Mouse (Mus musculus) intestine, postnatal 0 days (tissue): ENCODE measurements around the gene Gm10840. TPM values are rescaled to one million over a fixed set of nuclear protein-coding genes. Genes with fewer than 3 reads are reported as not detected.

Experiments
- ATAC-seq: fragments of 200-750 bp; cut with Nextera tagmentation; 2 replicates; pipeline ENCODE4 v1.8.0; 2017; ENCODE audit warnings: mild to moderate bottlenecking, moderate TSS enrichment, moderate library complexity
- H3K27ac ChIP-seq: fragments of 300-500 bp; sonication (generic); 2 replicates; pipeline ENCODE4 v1.5.1; 2014; ENCODE audit warnings: mild to moderate bottlenecking, low read depth, low read length, moderate library complexity
- H3K27me3 ChIP-seq: fragments of 300-500 bp; sonication (generic); replicated peaks from 2 replicates; pipeline ENCODE4 v1.6.1; 2014; ENCODE audit warnings: low read length, mixed read lengths; ENCODE audit not compliant: control insufficient read depth, insufficient read depth
- H3K36me3 ChIP-seq: fragments of 300-500 bp; sonication (generic); 2 replicates; pipeline ENCODE4 v1.6.1; 2014; ENCODE audit warnings: mild to moderate bottlenecking, moderate library complexity; ENCODE audit not compliant: control insufficient read depth, insufficient read depth
- H3K4me1 ChIP-seq: fragments of 300-500 bp; sonication (generic); replicated peaks from 2 replicates; pipeline ENCODE4 v1.6.1; 2014; ENCODE audit warnings: antibody characterized with exemption, low read length, mixed read lengths; ENCODE audit not compliant: control insufficient read depth, insufficient read depth
- H3K4me2 ChIP-seq: fragments of 300-500 bp; sonication (generic); replicated peaks from 2 replicates; pipeline ENCODE4 v1.6.1; 2014; ENCODE audit warnings: low read depth, mild to moderate bottlenecking, moderate library complexity
- H3K4me3 ChIP-seq: fragments of 300-500 bp; sonication (generic); 2 replicates; pipeline ENCODE4 v1.5.1; 2014; ENCODE audit warnings: low read depth, low read length
- H3K9ac ChIP-seq: fragments of 300-500 bp; sonication (generic); 2 replicates; pipeline ENCODE4 v1.6.1; 2014; ENCODE audit warnings: mild to moderate bottlenecking, low read depth, low read length
- H3K9me3 ChIP-seq: fragments of 300-500 bp; sonication (generic); 2 replicates; pipeline ENCODE4 v1.6.1; 2016; ENCODE audit warnings: mixed run types; ENCODE audit not compliant: control insufficient read depth
- CTCF ChIP-seq: sonication (generic); IDR thresholded peaks from 2 replicates; pipeline ENCODE4 v1.5.1; 2016; ENCODE audit warnings: low read depth, mild to moderate bottlenecking, control low read depth, antibody characterized with exemption, moderate library complexity
- WGBS: fragments of 180-500 bp; shearing (Covaris S2); extraction: QIAGEN DNeasy Blood & Tissue Kit; methylation state at CpG from one replicate; pipeline ENCODE4 v1.1.7; 2014; 5-methylcytosine and 5-hydroxymethylcytosine counted together
- polyA plus RNA-seq: library from polyadenylated mRNA; unstranded; fragments of >200 nt; fragmentation: Nextera tagmentation; extraction: Ambion mirVana; gene quantifications from 2 replicates; pipeline ENCODE4 v1.2.1, GENCODE M21; 2015

The Gm10840 gene
- polyA plus RNA-seq, 1 experiment from 2014 or later: not detected

- Histone ChIP-seq H3K36me3 (peaks cover 35% of the 10 kb centered on the region), H3K9ac (peak overlapping the region; percentile 71), H3K4me3 (peak overlapping the region; percentile 67), H3K27me3 (no peaks in the 10 kb centered on the region), H3K27ac (peak overlapping the region; percentile 71), H3K4me1 (no peaks in the 10 kb centered on the region), H3K9me3 (no peaks in the 10 kb centered on the region), H3K4me2 (peak overlapping the region; percentile 89)
- no peak for TF ChIP-seq CTCF
- ATAC-seq: peak; percentile 12; the same call in 1 of the 2 replicates
- WGBS: 3% methylated on average over 13 of the region's 25 CpGs
Observed at GRCm38 (mm10) chr11:106159216-106159920, 1.3 kb upstream of the Gm10840 start.

- Histone ChIP-seq H3K9me3 (no peaks in the 10 kb centered on the region), H3K27ac (peak overlapping the region; percentile 71), H3K4me2 (peak overlapping the region; percentile 89), H3K9ac (peak overlapping the region; percentile 71), H3K4me1 (no peaks in the 10 kb centered on the region), H3K36me3 (peaks cover 32% of the 10 kb centered on the region), H3K27me3 (no peaks in the 10 kb centered on the region), H3K4me3 (peak overlapping the region; percentile 67)
- WGBS: 1% methylated on average over 76 of the region's 106 CpGs
- ATAC-seq: peak; percentile 48
- TF ChIP-seq CTCF: peak; percentile 48
Observed at GRCm38 (mm10) chr11:106159921-106160840, 469 bp upstream of the Gm10840 start.

DNA sequence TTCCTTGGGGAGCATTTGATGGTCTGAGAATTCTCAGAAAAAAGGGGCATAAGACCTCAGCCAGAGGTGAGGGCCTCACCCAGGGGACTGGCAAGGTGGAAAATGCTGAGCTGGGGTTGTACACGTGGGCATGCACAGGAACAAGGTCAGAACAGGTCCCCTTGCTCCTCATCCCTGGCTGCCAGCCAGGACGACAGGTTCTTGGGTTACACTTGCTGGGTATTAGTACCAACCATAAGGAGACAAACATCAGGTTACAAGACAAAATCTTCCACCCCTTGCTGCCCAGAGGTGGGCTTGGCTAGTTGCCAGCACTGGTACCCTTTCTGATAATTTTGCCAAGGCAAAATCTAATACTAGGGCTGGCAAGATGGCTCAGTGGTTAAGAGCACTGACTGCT lies 1.6 kb downstream of the Gm10840 start:
- H3K9me3 ChIP-seq: no peaks in the 10 kb centered on the region
- TF ChIP-seq CTCF: no peak
- WGBS: 83% methylated on average over 2 of the region's 2 CpGs
- no peak overlapping the region for H3K27ac ChIP-seq
- no peak overlapping the region for H3K9ac ChIP-seq
- H3K4me1 ChIP-seq: no peaks in the 10 kb centered on the region
- no peak overlapping the region for H3K4me3 ChIP-seq
- H3K36me3 ChIP-seq: peaks cover 14% of the 10 kb centered on the region; the same call in 1 of the 2 replicates
- no peak for ATAC-seq
- H3K4me2 ChIP-seq: no peak overlapping the region
- no peaks in the 10 kb centered on the region for H3K27me3 ChIP-seq

GRCm38 (mm10) chr11:106163546-106163945 lies 2.9 kb downstream of the Gm10840 start:
- no peak overlapping the region for H3K9ac ChIP-seq
- no peak for TF ChIP-seq CTCF
- no peak for ATAC-seq
- peaks cover 18% of the 10 kb centered on the region; the same call in 1 of the 2 replicates for H3K36me3 ChIP-seq
- no peak overlapping the region for H3K4me2 ChIP-seq
- no peaks in the 10 kb centered on the region for H3K9me3 ChIP-seq
- H3K4me3 ChIP-seq: no peak overlapping the region
- no peaks in the 10 kb centered on the region for H3K4me1 ChIP-seq
- WGBS: 75% methylated on average over 4 of the region's 4 CpGs
- no peaks in the 10 kb centered on the region for H3K27me3 ChIP-seq
- H3K27ac ChIP-seq: no peak overlapping the region

GRCm38 (mm10) chr11:106164601-106165180 lies 4.0 kb downstream of the Gm10840 start:
- H3K4me1 ChIP-seq: no peaks in the 10 kb centered on the region
- WGBS: 89% methylated on average over 16 of the region's 16 CpGs
- H3K9ac ChIP-seq: no peak overlapping the region
- no peak for ATAC-seq
- no peak overlapping the region for H3K4me2 ChIP-seq
- H3K4me3 ChIP-seq: no peak overlapping the region
- TF ChIP-seq CTCF: no peak
- H3K36me3 ChIP-seq: peaks cover 18% of the 10 kb centered on the region; the same call in 1 of the 2 replicates
- H3K9me3 ChIP-seq: no peaks in the 10 kb centered on the region
- no peaks in the 10 kb centered on the region for H3K27me3 ChIP-seq
- H3K27ac ChIP-seq: no peak overlapping the region

- no peak overlapping the region for H3K27ac ChIP-seq
- H3K4me3 ChIP-seq: no peak overlapping the region
- TF ChIP-seq CTCF: no peak
- WGBS: 37% methylated on average over 5 of the region's 5 CpGs
- no peaks in the 10 kb centered on the region for H3K27me3 ChIP-seq
- peaks cover 22% of the 10 kb centered on the region; the same call in 1 of the 2 replicates for H3K36me3 ChIP-seq
- H3K4me1 ChIP-seq: no peaks in the 10 kb centered on the region
- H3K9me3 ChIP-seq: no peaks in the 10 kb centered on the region
- H3K9ac ChIP-seq: no peak overlapping the region
- no peak overlapping the region for H3K4me2 ChIP-seq
- peak; percentile 65 for ATAC-seq
Observed at GRCm38 (mm10) chr11:106167435-106167834, 6.8 kb downstream of the Gm10840 start.
